8 mouse cellular contexts compared by ENCODE assay signal in genomic region chr1:38129501-38130267, GRCm38 (mm10). TPM values are rescaled to one million over a fixed set of nuclear protein-coding genes. Genes with fewer than 3 reads are reported as not detected.
DNase-seq lines count a peak whose midpoint lies in the region; ATAC-seq and TF ChIP-seq lines count a peak whose summit lies in the region.

Rev1 (minus strand) TSS chr1:38129801.

- H3K4me1 ChIP-seq in CH12.LX (ENCODE audit: control insufficient read depth in 1 of 2, insufficient read depth in 2 of 2) = peaks cover 8 to 42% of the 10 kb centered on the region in 2 experiments
- H3K4me1 ChIP-seq in forebrain, embryonic 10.5 days = peaks cover 40% of the 10 kb centered on the region
- H3K4me1 ChIP-seq in heart, embryonic 15.5 days (replicated peaks) = peaks cover 22% of the 10 kb centered on the region
- peaks cover 63% of the 10 kb centered on the region for H3K4me1 ChIP-seq in liver, embryonic 13.5 days (replicated peaks)
- H3K4me1 ChIP-seq in stomach, embryonic 14.5 days (ENCODE audit: control insufficient read depth, insufficient read depth, low read length) = peaks cover 12% of the 10 kb centered on the region; the same call in 1 of the 2 replicates

- in situ Hi-C loops in CH12.LX (cut with MboI; ENCODE audit: low pct_ligation_motif_present, low pct_unique_long_range_greater_than_20kb, low sequenced_read_pairs) = loop anchor here (10.0 kb wide), 2 partner anchors 125 to 255 kb away; partner anchors contain the start of gene Lipt1

- H3K79me2 ChIP-seq in CH12.LX (replicated peaks; ENCODE audit: control insufficient read depth, extremely low read depth, insufficient read depth, poor library complexity, severe bottlenecking) = peaks cover 33% of the 10 kb centered on the region

- peak; percentile 79 for DNase-seq in CH12.LX (ENCODE audit: extremely low read depth)
- peak; percentile 67 for DNase-seq in c-Kit-positive CD71-negative TER-119-negative erythroid progenitor cells, embryonic 14.5 days (ENCODE audit: low read depth)
- peak; percentile 87 for DNase-seq in forebrain, embryonic 10.5 days (ENCODE audit: extremely low spot score, low spot score)
- DNase-seq in kidney, postnatal 14 days = peak; percentile 97
- peak; percentile 91 for DNase-seq in liver, embryonic 13.5 days
- peak; percentile 76 to 88 for DNase-seq in natural killer cell, adult 2 months (ENCODE audit: low spot score in 2 of 2)

- ATAC-seq in heart, embryonic 15.5 days (replicated peaks; ENCODE audit: insufficient number of reproducible peaks, insufficient read depth, low FRiP score, low read depth) = peak; percentile 93
- ATAC-seq in liver, embryonic 13.5 days (ENCODE audit: low read depth) = peak; percentile 93
- peak; percentile 94 for ATAC-seq in stomach, embryonic 14.5 days (ENCODE audit: insufficient number of reproducible peaks, insufficient read depth, low FRiP score, low read depth)

- peaks cover 2 to 5% of the 10 kb centered on the region in 2 experiments for H3K36me3 ChIP-seq in CH12.LX (replicated peaks in 1 of 2; ENCODE audit: control insufficient read depth in 1 of 2, insufficient read depth in 1 of 2, low read length in 1 of 2)
- 0 out of 2 replicates have a peak, but pooled peaks cover 5% of the 10 kb centered on the region for H3K36me3 ChIP-seq in forebrain, embryonic 10.5 days (replicated peaks)
- H3K36me3 ChIP-seq in heart, embryonic 15.5 days = no peaks in the 10 kb centered on the region
- H3K36me3 ChIP-seq in liver, embryonic 13.5 days = no peaks in the 10 kb centered on the region
- H3K36me3 ChIP-seq in stomach, embryonic 14.5 days (ENCODE audit: control insufficient read depth, insufficient read depth, low read length) = no peaks in the 10 kb centered on the region

- H3K9ac ChIP-seq in CH12.LX (ENCODE audit: insufficient read depth, low read depth) = peak within 1 kb of the TSS; percentile 86
- H3K9ac ChIP-seq in heart, embryonic 15.5 days = peak within 1 kb of the TSS; percentile 80
- peak within 1 kb of the TSS; percentile 94 for H3K9ac ChIP-seq in liver, embryonic 13.5 days
- peak within 1 kb of the TSS; percentile 87 for H3K9ac ChIP-seq in stomach, embryonic 14.5 days (replicated peaks; ENCODE audit: low read depth, low read length)

- peak within 1 kb of the TSS; percentile 79 for H3K27ac ChIP-seq in CH12.LX (ENCODE audit: insufficient read depth, low read depth)
- peak within 1 kb of the TSS; percentile 99 for H3K27ac ChIP-seq in forebrain, embryonic 10.5 days
- peak within 1 kb of the TSS; percentile 94 for H3K27ac ChIP-seq in heart, embryonic 15.5 days
- H3K27ac ChIP-seq in liver, embryonic 13.5 days = peak within 1 kb of the TSS; percentile 94
- H3K27ac ChIP-seq in stomach, embryonic 14.5 days (ENCODE audit: low read length) = peak within 1 kb of the TSS; percentile 80

- peak within 1 kb of the TSS; percentile 98 for H3K4me2 ChIP-seq in CH12.LX (ENCODE audit: insufficient read depth, low read depth, poor library complexity, severe bottlenecking)
- H3K4me2 ChIP-seq in heart, embryonic 15.5 days = peak within 1 kb of the TSS; percentile 92
- H3K4me2 ChIP-seq in liver, embryonic 13.5 days = peak within 1 kb of the TSS; percentile 92
- H3K4me2 ChIP-seq in stomach, embryonic 14.5 days (replicated peaks; ENCODE audit: low read depth, low read length) = peak within 1 kb of the TSS; percentile 67

- peak; percentile 28 to 81; a peak in 3 of 4 replicates for TF ChIP-seq CTCF in CH12.LX (conservative IDR thresholded peaks at IDR 0.05 in 1 of 2, IDR thresholded peaks at IDR 0.05 in 1 of 2; ENCODE audit: low read depth in 2 of 2, low read length in 2 of 2)

- WGBS in forebrain, embryonic 10.5 days = 2% methylated on average over 121 of the region's 122 CpGs
- under 1% methylated on average over 82 of the region's 122 CpGs for WGBS in heart, embryonic 15.5 days
- under 1% methylated on average over 67 of the region's 122 CpGs for WGBS in liver, embryonic 13.5 days (ENCODE audit: insufficient replicate concordance)
- WGBS in stomach, embryonic 14.5 days = under 1% methylated on average over 63 of the region's 122 CpGs

- no peak for TF ChIP-seq EP300 in CH12.LX (IDR thresholded peaks at IDR 0.05; ENCODE audit: low read length)

- H3K9me3 ChIP-seq in CH12.LX (replicated peaks; ENCODE audit: low read length) = no peaks in the 10 kb centered on the region
- H3K9me3 ChIP-seq in forebrain, embryonic 10.5 days = no peaks in the 10 kb centered on the region
- no peaks in the 10 kb centered on the region for H3K9me3 ChIP-seq in heart, embryonic 15.5 days (replicated peaks)
- no peaks in the 10 kb centered on the region for H3K9me3 ChIP-seq in liver, embryonic 13.5 days (replicated peaks)
- no peaks in the 10 kb centered on the region for H3K9me3 ChIP-seq in stomach, embryonic 14.5 days (ENCODE audit: control insufficient read depth, low read depth, low read length)

- H3K4me3 ChIP-seq in CH12.LX (replicated peaks in 1 of 3; ENCODE audit: low read depth in 2 of 3, low read length in 2 of 3, poor library complexity in 1 of 3) = peak within 1 kb of the TSS; percentile 70 to 93 (median 88)
- H3K4me3 ChIP-seq in forebrain, embryonic 10.5 days = peak within 1 kb of the TSS; percentile 92
- H3K4me3 ChIP-seq in heart, embryonic 15.5 days = peak within 1 kb of the TSS; percentile 89
- H3K4me3 ChIP-seq in liver, embryonic 13.5 days (replicated peaks) = peak within 1 kb of the TSS; percentile 91
- peak within 1 kb of the TSS; percentile 85 for H3K4me3 ChIP-seq in stomach, embryonic 14.5 days (ENCODE audit: low read depth, low read length)

- TF ChIP-seq POLR2A in CH12.LX (IDR thresholded peaks at IDR 0.05; ENCODE audit: low read depth, low read length) = peak; percentile 60

- no peaks in the 10 kb centered on the region for H3K27me3 ChIP-seq in CH12.LX (replicated peaks)
- H3K27me3 ChIP-seq in forebrain, embryonic 10.5 days (ENCODE audit: poor library complexity, severe bottlenecking) = 0 out of 2 replicates have a peak, but pooled peaks cover 3% of the 10 kb centered on the region
- no peaks in the 10 kb centered on the region for H3K27me3 ChIP-seq in heart, embryonic 15.5 days
- H3K27me3 ChIP-seq in liver, embryonic 13.5 days = no peaks in the 10 kb centered on the region
- no peaks in the 10 kb centered on the region for H3K27me3 ChIP-seq in stomach, embryonic 14.5 days (ENCODE audit: control insufficient read depth, insufficient read depth, low read length)

- peak; percentile 68 for TF ChIP-seq RAD21 in CH12.LX (IDR thresholded peaks at IDR 0.05; ENCODE audit: low read depth, low read length)

- dilution Hi-C loops in CH12.LX (cut with MboI; ENCODE audit: extremely low pct_ligation_motif_present, extremely low pct_unique_long_range_greater_than_20kb, low sequenced_read_pairs) = no loop called here

TF ChIP-seq in CH12.LX, 34 proteins besides CTCF, POLR2A, EP300 and RAD21 (continues in another document):
- TF ChIP-seq RCOR1 (conservative IDR thresholded peaks at IDR 0.05; ENCODE audit: low read depth, low read length) (no peak), BHLHE40 (IDR thresholded peaks at IDR 0.05; ENCODE audit: low read depth, low read length) (peak; percentile 96), JUND (conservative IDR thresholded peaks at IDR 0.05; ENCODE audit: low read depth, low read length) (no peak), NRF1 (IDR thresholded peaks at IDR 0.05; ENCODE audit: low read depth, low read length) (peak; percentile 86), SIN3A (IDR thresholded peaks at IDR 0.05; ENCODE audit: low read length) (peak; percentile 84; the same call in 1 of the 2 replicates), MYC (IDR thresholded peaks at IDR 0.05; ENCODE audit: low read depth, low read length) (peak; percentile 87), MAFK (IDR thresholded peaks at IDR 0.05; ENCODE audit: insufficient replicate concordance, low read length) (no peak), CHD2 (IDR thresholded peaks at IDR 0.05; ENCODE audit: low read length) (no peak), TCF12 (IDR thresholded peaks at IDR 0.05; ENCODE audit: low read depth, low read length) (peak; percentile 61; the same call in 1 of the 2 replicates), ZNF384 (IDR thresholded peaks at IDR 0.05; ENCODE audit: low read depth, low read length) (no peak), ELF1 (IDR thresholded peaks at IDR 0.05; ENCODE audit: low read depth, low read length) (peak; percentile 27; the same call in 1 of the 2 replicates), E2F4 (IDR thresholded peaks at IDR 0.05; ENCODE audit: insufficient replicate concordance, low read depth, low read length) (0 out of 2 replicates have a peak, but pooled peaks have one; percentile 85), KAT2A (IDR thresholded peaks at IDR 0.05; ENCODE audit: insufficient replicate concordance, low read length) (no peak), UBTF (IDR thresholded peaks at IDR 0.05; ENCODE audit: low read depth, low read length) (peak; percentile 76; the same call in 1 of the 2 replicates), HCFC1 (IDR thresholded peaks at IDR 0.05; ENCODE audit: low read depth, low read length) (no peak; the same call in 1 of the 2 replicates), ZKSCAN1 (IDR thresholded peaks at IDR 0.05; ENCODE audit: borderline replicate concordance, low read depth, low read length) (no peak), IRF4 (IDR thresholded peaks at IDR 0.05; ENCODE audit: low read depth, low read length) (peak; percentile 64; the same call in 1 of the 2 replicates), ZMIZ1 (IDR thresholded peaks at IDR 0.05; ENCODE audit: low read depth, low read length) (no peak), MAX (IDR thresholded peaks at IDR 0.05; ENCODE audit: low read length) (peak; percentile 89), CHD1 (IDR thresholded peaks at IDR 0.05; ENCODE audit: low read depth, low read length) (no peak), MXI1 (IDR thresholded peaks at IDR 0.05; ENCODE audit: low read depth, low read length) (peak; percentile 91), TBP (conservative IDR thresholded peaks at IDR 0.05; ENCODE audit: low read depth, low read length) (no peak), USF2 (conservative IDR thresholded peaks at IDR 0.05; ENCODE audit: low read depth, low read length) (no peak; the same call in 1 of the 2 replicates), POLR2AphosphoS2 (IDR thresholded peaks at IDR 0.05; ENCODE audit: low read depth, low read length) (0 out of 2 replicates have a peak, but pooled peaks have one; percentile 43), JUN (IDR thresholded peaks at IDR 0.05; ENCODE audit: insufficient read depth, low read depth, low read length) (no peak)

RNA-seq across cellular contexts. Expression of gene Rev1, which starts in this region (rescaled TPM):
- 22.9 and 25.6 TPM in 2 replicates for total RNA-seq in CH12.LX (2012; rRNA removed)
- total RNA-seq in CH12.LX (2014; rRNA removed) = 25.7 and 27.1 TPM in 2 replicates
- 22.7 and 23.4 TPM in 2 replicates for polyA plus RNA-seq in CH12.LX (2012; ENCODE audit: insufficient read length, low read depth)
- polyA plus RNA-seq in forebrain, embryonic 10.5 days (2016; fragmentation: Nextera tagmentation; extraction: Ambion mirVana) = 36.0 and 39.2 TPM in 2 replicates
- polyA plus RNA-seq in heart, embryonic 15.5 days (2015; fragmentation: Nextera tagmentation; extraction: Ambion mirVana) = 15.2 and 16.3 TPM in 2 replicates
- 15.3 and 20.5 TPM in 2 replicates for polyA plus RNA-seq in liver, embryonic 13.5 days (2015; fragmentation: Nextera tagmentation; extraction: Ambion mirVana)
- 28.8 and 32.8 TPM in 2 replicates for polyA plus RNA-seq in stomach, embryonic 14.5 days (2014; fragmentation: Nextera tagmentation; extraction: Ambion mirVana)

Comparison
In these comparisons a context has a peak if more than half of its experiments do, and no peak if none do; other contexts are left out.
1. Peak in every context shown above with its lines: DNase-seq, ATAC-seq, H3K4me3 ChIP-seq and H3K27ac ChIP-seq.